Mouse (Mus musculus): ENCODE data around the gene Ect2.
A peak's percentile ranks its signal among the peaks of the same experiment; 100 is the strongest.

DNA sequence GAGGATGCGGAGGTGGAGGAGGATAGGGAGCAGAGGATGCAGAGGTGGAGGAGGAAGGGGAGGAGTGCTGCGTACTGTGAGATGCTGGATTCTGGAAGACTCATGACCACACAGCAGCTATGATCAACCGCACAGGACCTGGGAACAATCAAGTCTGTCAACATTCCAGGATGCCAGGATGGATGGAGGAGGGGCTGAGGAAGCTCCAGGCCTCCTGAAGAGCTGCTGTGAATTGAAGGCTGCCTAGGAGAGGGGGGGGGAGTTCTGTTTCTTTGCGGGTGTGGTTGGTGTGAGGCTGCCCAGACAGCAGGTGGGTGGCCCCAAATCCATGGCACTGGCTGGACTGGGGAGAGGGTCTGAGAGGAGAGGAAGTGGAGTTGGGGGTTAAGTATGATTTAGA lies 5.2 kb upstream of the Ect2 start:
- TF ChIP-seq CTCF (IDR thresholded peaks at IDR 0.05; ENCODE audit: low read depth, low read length) (no peak), EP300 (IDR thresholded peaks at IDR 0.05; ENCODE audit: insufficient read depth, low read depth, low read length) (peak; percentile 36; the same call in 1 of the 2 replicates), POLR2A (IDR thresholded peaks at IDR 0.05; ENCODE audit: insufficient read depth, low read length) (no peak)

Data from ES-Bruce4 (cell line).